Mouse (Mus musculus): ENCODE measurements around the gene Plvap.
A peak's percentile ranks its signal among the peaks of the same experiment; 100 is the strongest.

Plvap gene

GRCm38 (mm10) chr8:71487691-71488445 is 23.7 kb downstream of the Plvap start, which contains the start of gene Gtpbp3:
TSS of gene Gtpbp3 (plus strand) at chr8:71488103.
- peak; percentile 85 for DNase-seq (ENCODE audit: low spot score)

DNA sequence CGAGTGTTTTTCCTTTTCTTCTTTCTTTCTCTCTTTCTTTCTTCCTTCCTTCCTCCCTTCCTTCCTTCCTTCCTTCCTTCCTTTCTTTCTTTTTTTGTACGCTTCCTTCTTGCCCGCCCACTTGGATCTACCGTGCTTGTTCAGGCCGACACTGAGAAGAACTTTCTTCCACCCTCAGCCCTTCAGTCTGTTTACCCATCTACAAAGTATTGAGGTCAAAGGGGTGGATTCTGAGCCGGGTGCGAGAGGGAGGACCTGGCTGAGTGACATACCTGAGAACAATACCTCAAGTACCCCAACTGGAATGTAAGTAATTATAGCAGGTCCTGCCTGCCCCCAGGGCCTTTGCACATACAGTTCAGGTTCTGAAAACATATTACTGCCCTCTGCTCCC is 25.4 kb downstream of the Plvap start:
- no peak for DNase-seq (ENCODE audit: low spot score)

DNA sequence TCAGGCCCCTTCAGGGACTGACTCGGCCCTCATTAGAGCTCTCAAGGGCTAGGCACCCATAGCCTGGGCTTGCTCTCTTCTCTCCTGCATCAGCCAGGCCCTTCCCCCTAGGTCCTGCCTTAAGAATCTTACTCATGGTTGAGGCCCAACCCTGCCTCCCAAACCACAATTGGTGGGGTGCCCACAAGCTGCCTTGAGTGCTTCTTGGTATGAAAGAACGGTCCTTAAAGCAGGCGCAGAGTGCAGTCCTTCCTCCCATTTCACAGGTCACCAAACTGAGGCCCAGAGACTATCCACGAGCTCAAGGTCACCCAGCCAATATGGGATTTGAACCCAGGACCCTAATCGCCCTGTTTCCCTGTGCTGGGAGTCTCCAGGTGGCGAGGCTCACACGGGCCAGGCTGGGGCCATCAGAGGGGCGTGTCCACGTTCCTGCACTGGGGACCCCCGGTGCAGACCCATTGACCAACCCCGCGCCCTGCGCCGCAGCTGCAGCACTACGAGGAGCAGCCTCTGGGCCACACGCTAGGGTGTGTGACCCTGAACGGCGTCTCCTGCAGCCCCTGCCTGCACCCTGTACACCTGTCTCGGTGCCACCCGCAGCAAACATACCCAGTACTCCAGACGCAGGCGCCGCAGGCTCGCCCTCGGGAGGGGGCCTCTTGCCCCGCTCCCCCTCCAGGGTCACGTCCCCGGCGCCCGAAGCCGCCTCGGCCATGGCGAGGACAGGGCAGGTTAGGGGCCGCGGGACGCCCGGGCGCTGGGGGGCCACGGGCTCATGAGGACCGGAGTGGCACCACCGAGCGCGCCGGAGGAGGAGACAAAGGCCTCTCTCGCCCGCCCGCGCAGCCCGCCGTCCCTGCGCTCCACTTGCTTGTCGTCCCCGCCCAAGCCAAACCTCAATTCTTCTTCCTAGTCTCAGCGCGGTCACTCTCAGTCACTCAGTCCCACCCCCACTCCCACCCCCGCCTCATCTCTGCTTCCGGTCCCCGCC is 26.1 kb downstream of the Plvap start, which contains the start of gene Ano8:
Gene Ano8 (minus strand): TSS at position 822 of the 994 bp plus-strand sequence.
- DNase-seq (ENCODE audit: low spot score), result peak; percentile 95

DNA sequence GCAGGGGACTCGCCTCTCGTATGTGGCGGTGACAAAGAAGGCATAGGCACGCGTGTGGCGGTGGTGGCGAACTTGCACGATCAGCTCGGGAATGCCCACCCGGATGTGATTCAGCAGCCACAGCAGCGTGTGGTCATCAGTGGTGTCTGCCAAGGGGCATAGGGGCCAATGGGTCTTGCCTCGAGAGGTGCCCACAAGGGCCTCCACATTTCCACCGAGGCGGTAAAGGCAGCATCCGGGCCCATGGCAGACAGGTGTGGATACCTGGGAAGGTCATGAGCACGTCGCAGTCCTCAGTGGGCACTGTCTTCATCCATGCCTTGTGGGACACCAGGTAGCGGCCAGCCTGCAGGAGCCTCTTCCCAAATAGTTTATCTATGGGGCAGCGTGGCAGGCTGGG is 26.8 kb downstream of the Plvap start:
- no peak for DNase-seq (ENCODE audit: low spot score)

DNA sequence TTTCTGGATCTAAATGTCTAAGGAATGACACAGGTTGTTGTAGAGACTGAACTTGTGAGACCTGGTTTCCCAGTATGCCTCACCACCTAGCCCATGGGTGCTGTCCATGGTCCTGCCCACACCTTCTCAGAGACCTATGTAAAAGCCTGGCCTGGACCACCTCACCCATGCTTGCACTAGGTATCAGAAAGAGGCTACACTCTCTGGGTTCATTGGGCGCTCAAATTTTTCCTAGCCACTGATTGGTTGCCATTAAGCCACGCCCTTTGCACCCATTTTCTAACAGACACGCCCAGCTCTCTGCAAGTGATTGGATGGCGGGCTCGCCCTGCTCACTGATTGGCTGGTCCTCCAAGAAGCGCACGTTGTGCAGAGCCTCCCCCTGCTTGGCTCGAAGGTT is 27.6 kb downstream of the Plvap start:
- peak; percentile 83 for DNase-seq (ENCODE audit: low spot score)

- no peak for DNase-seq (ENCODE audit: low spot score)
Measured at GRCm38 (mm10) chr8:71478943-71479342, 32.6 kb downstream of the Plvap start.

GRCm38 (mm10) chr8:71477196-71477845 is 34.2 kb downstream of the Plvap start:
- DNase-seq (ENCODE audit: low spot score), result peak; percentile 57

GRCm38 (mm10) chr8:71476099-71476940 is 35.2 kb downstream of the Plvap start:
- DNase-seq (ENCODE audit: low spot score), result peak; percentile 87

DNA sequence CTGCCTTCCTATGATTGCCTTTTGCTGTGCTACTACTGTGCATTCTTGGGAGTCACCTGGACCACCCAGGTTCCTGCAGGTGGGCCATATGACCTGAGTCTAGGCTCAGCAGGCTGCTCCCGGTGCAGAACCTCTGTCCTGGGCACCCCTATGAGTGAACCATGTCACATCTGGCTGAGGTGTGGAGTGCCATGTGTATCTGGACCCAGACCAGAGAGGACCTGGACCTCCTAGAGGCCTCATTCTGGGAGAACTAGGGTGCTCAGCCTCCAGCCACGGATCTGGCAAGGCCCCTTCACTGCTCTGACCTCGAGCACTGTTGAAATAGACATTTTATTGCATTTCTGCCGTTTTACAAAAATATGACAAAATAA is 35.9 kb downstream of the Plvap start:
- no peak for DNase-seq (ENCODE audit: low spot score)

- no peak for DNase-seq (ENCODE audit: low spot score)
Measured at GRCm38 (mm10) chr8:71474785-71475701, 36.5 kb downstream of the Plvap start.

DNA sequence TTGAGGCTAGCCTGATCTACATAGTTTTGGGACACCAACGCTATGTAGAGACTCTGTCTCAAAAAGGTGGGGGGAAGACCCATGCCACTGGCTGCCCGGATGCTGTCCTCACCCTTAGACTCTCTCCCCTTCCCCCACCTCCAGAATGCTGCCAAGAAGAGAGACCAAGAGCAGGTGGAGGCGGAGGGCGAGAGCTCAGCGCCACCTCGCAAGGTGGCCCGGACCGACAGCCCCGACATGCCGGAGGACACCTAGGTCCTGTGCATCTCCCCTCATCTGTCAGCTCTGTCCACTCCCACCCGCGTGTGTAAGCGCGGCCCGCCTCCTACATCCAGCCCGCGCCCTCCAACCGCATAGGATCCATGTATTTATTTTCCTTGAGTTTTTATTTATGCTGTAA is 37.2 kb downstream of the Plvap start:
- no peak for DNase-seq (ENCODE audit: low spot score)

- DNase-seq (ENCODE audit: low spot score), result no peak
Measured at GRCm38 (mm10) chr8:71472601-71473386, 38.8 kb downstream of the Plvap start.

DNA sequence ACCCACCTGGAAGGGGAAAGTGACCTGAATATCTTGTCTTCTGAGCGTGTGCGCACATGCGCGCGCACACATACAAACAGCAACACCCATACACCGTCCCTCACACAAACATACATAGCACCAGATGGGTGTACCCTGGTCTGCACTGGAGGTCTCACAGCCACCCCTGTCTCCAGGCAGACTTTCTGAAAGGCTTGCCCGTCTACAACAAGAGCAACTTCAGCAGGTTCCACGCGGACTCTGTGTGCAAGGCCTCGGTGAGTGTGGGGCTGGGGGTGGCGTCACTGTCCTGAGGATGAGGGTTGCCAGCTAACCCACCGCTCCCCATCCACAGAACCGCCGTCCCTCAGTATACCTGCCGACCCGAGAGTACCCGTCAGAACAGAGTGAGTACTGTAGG is 39.7 kb downstream of the Plvap start:
- no peak for DNase-seq (ENCODE audit: low spot score)

- DNase-seq (ENCODE audit: low spot score), result no peak
Measured at GRCm38 (mm10) chr8:71470913-71471255, 40.7 kb downstream of the Plvap start.

DNA sequence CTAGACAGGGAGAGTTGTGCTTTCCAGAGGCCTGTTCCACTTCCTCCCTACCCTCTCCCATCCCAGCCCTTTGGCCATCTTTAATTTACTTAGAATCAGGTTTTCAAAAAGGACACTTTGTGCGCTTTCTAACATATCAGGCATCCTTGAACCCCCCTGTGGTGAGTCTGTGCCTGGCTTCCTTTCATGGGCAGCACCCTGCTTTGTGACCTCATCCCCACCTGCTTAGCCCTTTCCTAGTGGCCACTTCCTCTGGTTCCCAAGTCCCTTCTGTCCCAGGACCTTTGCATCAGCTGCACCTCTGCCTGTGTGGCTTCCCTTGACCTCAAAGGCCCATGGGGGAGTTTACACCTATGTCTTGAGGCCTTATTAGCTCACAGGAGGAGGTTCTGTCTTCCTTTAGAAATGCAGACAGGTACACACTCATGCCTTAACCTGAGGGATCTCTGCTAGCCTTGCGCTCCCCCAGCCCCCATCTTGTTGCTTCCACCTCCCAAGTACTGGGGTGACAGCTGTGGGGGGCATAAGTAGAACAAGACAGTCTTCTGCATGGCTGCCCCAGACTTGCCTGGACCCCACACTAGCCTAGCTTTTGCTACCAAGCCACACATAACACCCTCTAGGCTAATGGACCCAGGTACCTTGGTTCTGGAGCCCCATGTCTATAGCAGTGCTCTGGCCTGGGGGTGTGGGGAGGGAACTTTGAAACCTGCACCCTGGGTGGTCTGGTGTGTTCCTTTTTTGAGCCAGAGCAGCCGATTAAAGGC is 41.2 kb downstream of the Plvap start:
- no peak for DNase-seq (ENCODE audit: low spot score)

- DNase-seq (ENCODE audit: low spot score), result peak; percentile 65
Measured at GRCm38 (mm10) chr8:71469411-71469810, 42.1 kb downstream of the Plvap start.

DNA sequence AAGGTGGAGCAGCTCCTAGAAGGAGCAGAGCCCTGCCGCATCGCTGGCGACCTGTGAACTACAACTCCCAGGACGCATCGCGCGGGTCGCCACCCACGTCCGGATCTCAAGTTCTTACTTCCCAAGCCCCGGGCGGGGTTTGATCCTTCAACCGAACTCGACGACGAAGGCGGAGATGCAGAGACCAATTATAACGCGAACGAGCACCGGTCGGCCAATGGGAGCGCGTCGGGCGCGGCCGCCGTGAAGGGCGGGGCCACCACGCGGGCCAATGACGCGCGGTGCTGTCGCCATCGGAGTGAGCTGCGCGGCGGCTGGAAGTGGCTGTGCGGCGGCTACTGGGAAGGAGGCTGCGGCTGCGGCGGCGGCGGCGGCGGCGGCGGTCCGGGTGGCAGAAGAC is 42.6 kb downstream of the Plvap start, which contains the start of gene Dda1:
Gene Dda1 (plus strand): TSS at position 284 of the 400 bp plus-strand sequence.
- DNase-seq (ENCODE audit: low spot score), result peak; percentile 99

GRCm38 (mm10) chr8:71468001-71468400 is 43.6 kb downstream of the Plvap start:
- DNase-seq (ENCODE audit: low spot score), result no peak

DNA sequence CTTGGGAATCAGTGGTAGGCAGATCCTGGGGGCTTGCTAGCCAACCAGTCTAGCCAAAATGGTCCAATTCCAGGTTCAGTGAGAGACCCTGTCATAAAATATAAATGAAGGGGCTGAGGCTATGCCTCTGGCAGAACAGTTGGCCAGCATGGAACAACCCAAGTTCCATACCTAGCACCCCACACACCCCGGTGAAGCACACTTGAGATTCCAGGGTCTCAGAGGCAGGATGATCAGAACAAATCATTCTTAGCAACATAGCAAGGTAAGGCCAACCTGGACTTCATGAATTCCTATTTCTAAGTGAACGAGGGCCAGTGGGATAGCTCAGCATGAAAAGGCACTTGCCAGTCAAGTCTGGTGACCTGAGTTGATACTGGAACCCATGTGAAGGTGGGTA is 44.4 kb downstream of the Plvap start:
- DNase-seq (ENCODE audit: low spot score), result no peak

Measured in embryo, embryonic 10 days (tissue).